Mouse (Mus musculus): Measurements from ENCODE around the gene Smarce1. TPM values are rescaled to one million over a fixed set of nuclear protein-coding genes. Genes with fewer than 3 reads are reported as not detected.

Smarce1 gene
- total and polyA plus RNA-seq, 3 experiments, result 243 to 277 TPM; not detected in 1

- no peak overlapping the region for H3K27ac ChIP-seq (ENCODE audit: control insufficient read depth, low read depth, low read length)
- H3K79me2 ChIP-seq (ENCODE audit: control insufficient read depth, insufficient read depth, low read length, poor library complexity), result no peaks in the 10 kb centered on the region
These were observed 44.8 kb upstream of the Smarce1 start for GRCm38 (mm10) chr11:99275624-99276023.

GRCm38 (mm10) chr11:99272721-99273120 is 41.9 kb upstream of the Smarce1 start:
- Histone ChIP-seq H3K4me1 (ENCODE audit: control insufficient read depth in 1 of 2, insufficient read depth in 2 of 2, low read length in 2 of 2) (no peaks in the 10 kb centered on the region), H3K36me3 (ENCODE audit: control insufficient read depth in 1 of 2, insufficient read depth in 2 of 2, low read length in 2 of 2) (no peaks in the 10 kb centered on the region), H3K27ac (ENCODE audit: control insufficient read depth, low read depth, low read length) (no peak overlapping the region), H3K9ac (ENCODE audit: control insufficient read depth, low read depth, low read length, poor library complexity, severe bottlenecking) (no peak overlapping the region), H3K4me3 (ENCODE audit: control insufficient read depth in 1 of 2, insufficient read depth in 1 of 2, low read depth in 2 of 2, low read length in 2 of 2) (no peak overlapping the region), H3K27me3 (ENCODE audit: control insufficient read depth in 1 of 2, insufficient read depth in 2 of 2, low read length in 2 of 2) (peaks cover 11 to 26% of the 10 kb centered on the region in 2 experiments), H3K79me2 (ENCODE audit: control insufficient read depth, insufficient read depth, low read length, poor library complexity) (no peaks in the 10 kb centered on the region), H3K9me3 (replicated peaks; ENCODE audit: insufficient read depth, low read length) (no peaks in the 10 kb centered on the region)
- no peak for DNase-seq (ENCODE audit: low read depth, low spot score)
- TF ChIP-seq E2F4 (IDR thresholded peaks at IDR 0.05; ENCODE audit: borderline replicate concordance, low read depth, low read length) (no peak), TCF12 (IDR thresholded peaks at IDR 0.05; ENCODE audit: low read depth, low read length) (no peak), ETS1 (IDR thresholded peaks at IDR 0.05; ENCODE audit: low read depth, low read length) (no peak), HCFC1 (IDR thresholded peaks at IDR 0.05; ENCODE audit: low read depth, low read length) (no peak), RAD21 (IDR thresholded peaks at IDR 0.05; ENCODE audit: low read depth, low read length) (no peak), MAX (IDR thresholded peaks at IDR 0.05; ENCODE audit: low read length) (no peak), ZC3H11A (IDR thresholded peaks at IDR 0.05; ENCODE audit: low read depth, low read length) (no peak), USF1 (IDR thresholded peaks at IDR 0.05; ENCODE audit: low read depth, low read length) (no peak), BHLHE40 (IDR thresholded peaks at IDR 0.05; ENCODE audit: borderline replicate concordance, low read depth, low read length) (no peak), SMC3 (IDR thresholded peaks at IDR 0.05; ENCODE audit: low read depth, low read length) (no peak), RCOR1 (IDR thresholded peaks at IDR 0.05; ENCODE audit: low read depth, low read length) (no peak), USF2 (IDR thresholded peaks at IDR 0.05; ENCODE audit: borderline replicate concordance in 1 of 2, insufficient read depth in 1 of 2, low read depth in 1 of 2, low read length in 2 of 2) (no peak), EP300 (IDR thresholded peaks at IDR 0.05; ENCODE audit: low read depth in 1 of 2, low read length in 2 of 2) (no peak)

More at GRCm38 (mm10) chr11:99275624-99276023, 44.8 kb upstream of the Smarce1 start:
- Histone ChIP-seq H3K4me1 (ENCODE audit: control insufficient read depth in 1 of 2, insufficient read depth in 2 of 2, low read length in 2 of 2) (no peaks in the 10 kb centered on the region), H3K36me3 (ENCODE audit: control insufficient read depth in 1 of 2, insufficient read depth in 2 of 2, low read length in 2 of 2) (no peaks in the 10 kb centered on the region), H3K9me3 (replicated peaks; ENCODE audit: insufficient read depth, low read length) (no peaks in the 10 kb centered on the region), H3K9ac (ENCODE audit: control insufficient read depth, low read depth, low read length, poor library complexity, severe bottlenecking) (no peak overlapping the region), H3K4me3 (ENCODE audit: control insufficient read depth in 1 of 2, insufficient read depth in 1 of 2, low read depth in 2 of 2, low read length in 2 of 2) (no peak overlapping the region), H3K27me3 (ENCODE audit: control insufficient read depth in 1 of 2, insufficient read depth in 2 of 2, low read length in 2 of 2) (peaks cover 11 to 13% of the 10 kb centered on the region in 2 experiments)
- TF ChIP-seq MYC (IDR thresholded peaks at IDR 0.05; ENCODE audit: low read depth, low read length) (no peak), TCF12 (IDR thresholded peaks at IDR 0.05; ENCODE audit: low read depth, low read length) (no peak), KAT2A (conservative IDR thresholded peaks at IDR 0.05; ENCODE audit: low read depth, low read length) (no peak), MYB (IDR thresholded peaks at IDR 0.05; ENCODE audit: low read depth, low read length) (no peak), ZKSCAN1 (IDR thresholded peaks at IDR 0.05; ENCODE audit: low read depth, low read length) (no peak), NELFE (IDR thresholded peaks at IDR 0.05; ENCODE audit: low read depth, low read length) (no peak), POLR2A (IDR thresholded peaks at IDR 0.05; ENCODE audit: control insufficient read depth in 1 of 2, insufficient read depth in 1 of 2, low read depth in 1 of 2, low read length in 2 of 2, poor library complexity in 1 of 2) (no peak), EP300 (IDR thresholded peaks at IDR 0.05; ENCODE audit: low read depth in 1 of 2, low read length in 2 of 2) (no peak), RCOR1 (IDR thresholded peaks at IDR 0.05; ENCODE audit: low read depth, low read length) (no peak), SIN3A (IDR thresholded peaks at IDR 0.05; ENCODE audit: low read length) (no peak), CTCF (IDR thresholded peaks at IDR 0.05 in 2 of 3, conservative IDR thresholded peaks at IDR 0.05 in 1 of 3; ENCODE audit: control insufficient read depth in 1 of 3, insufficient read depth in 1 of 3, low read depth in 2 of 3, low read length in 3 of 3, poor library complexity in 1 of 3, severe bottlenecking in 1 of 3) (no peak), CHD1 (IDR thresholded peaks at IDR 0.05; ENCODE audit: low read depth, low read length) (no peak), UBTF (IDR thresholded peaks at IDR 0.05; ENCODE audit: borderline replicate concordance, insufficient read depth, low read depth, low read length) (no peak), NRF1 (IDR thresholded peaks at IDR 0.05; ENCODE audit: insufficient read depth, low read depth, low read length, poor library complexity, severe bottlenecking) (no peak), BHLHE40 (IDR thresholded peaks at IDR 0.05; ENCODE audit: borderline replicate concordance, low read depth, low read length) (no peak), USF1 (IDR thresholded peaks at IDR 0.05; ENCODE audit: low read depth, low read length) (no peak), MAZ (IDR thresholded peaks at IDR 0.05; ENCODE audit: low read depth, low read length) (no peak), MXI1 (IDR thresholded peaks at IDR 0.05; ENCODE audit: low read depth, low read length) (no peak), ZC3H11A (IDR thresholded peaks at IDR 0.05; ENCODE audit: low read depth, low read length) (no peak), SMC3 (IDR thresholded peaks at IDR 0.05; ENCODE audit: low read depth, low read length) (no peak)
- no peak for DNase-seq (ENCODE audit: low read depth, low spot score)

All from MEL (cell line).